Mouse (Mus musculus) fibroblast of lung, adult 2 months (primary cell): ENCODE results near the gene Gimap5.

Experiments
- DNase-seq: peaks from one replicate; pipeline ENCODE4 v3.0.0-alpha.2; 2011; ENCODE audit warnings: low read depth

Gene Gimap5

DNA sequence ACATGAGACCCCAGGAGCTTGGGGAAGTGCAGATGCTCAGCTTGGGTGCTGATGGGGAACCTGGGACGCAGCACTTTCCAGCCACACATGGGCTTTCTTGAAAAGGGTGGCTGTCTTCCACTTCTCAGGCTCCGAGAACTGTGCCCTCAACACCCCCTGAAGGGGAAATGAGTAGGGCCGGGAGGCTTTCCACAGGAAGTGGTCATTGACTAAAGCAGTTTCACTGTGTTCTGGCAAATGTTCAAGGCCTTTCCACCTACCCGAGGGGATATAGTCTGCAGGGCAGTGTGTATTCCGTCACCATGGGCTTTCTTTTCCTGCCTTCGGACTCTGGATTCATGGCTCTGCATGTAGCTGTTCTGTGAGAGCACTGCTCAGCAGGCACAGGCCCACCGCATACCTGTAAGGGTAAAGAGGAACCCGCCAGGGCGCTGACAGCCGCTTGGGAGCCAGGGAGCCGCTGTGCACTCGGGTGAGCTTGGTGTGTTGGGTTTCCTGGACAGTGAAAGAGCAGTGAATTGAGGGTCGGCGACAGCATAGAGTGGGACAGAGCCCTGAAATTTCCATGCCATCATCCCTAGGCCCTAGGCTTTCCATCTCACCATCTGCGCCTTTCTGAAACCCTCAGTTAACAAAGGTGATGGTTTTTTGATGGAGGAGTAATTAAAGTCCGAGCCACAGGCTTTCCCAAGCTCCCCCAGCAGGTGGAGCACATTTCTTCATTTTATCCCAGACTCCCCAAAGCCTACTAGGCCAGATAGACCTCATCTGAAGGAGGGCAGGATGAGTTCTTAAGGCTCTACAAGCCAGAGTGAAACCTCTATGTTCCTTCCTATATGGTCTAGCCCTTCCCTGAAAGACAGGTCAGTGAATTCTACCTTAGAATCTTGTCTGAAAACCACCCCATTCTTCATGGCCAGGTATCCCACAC, at the start of gene Gimap5:
Gimap5 (plus strand) TSS at position 239 of the 931 bp plus-strand sequence.
- peak; percentile 2 for DNase-seq

DNA sequence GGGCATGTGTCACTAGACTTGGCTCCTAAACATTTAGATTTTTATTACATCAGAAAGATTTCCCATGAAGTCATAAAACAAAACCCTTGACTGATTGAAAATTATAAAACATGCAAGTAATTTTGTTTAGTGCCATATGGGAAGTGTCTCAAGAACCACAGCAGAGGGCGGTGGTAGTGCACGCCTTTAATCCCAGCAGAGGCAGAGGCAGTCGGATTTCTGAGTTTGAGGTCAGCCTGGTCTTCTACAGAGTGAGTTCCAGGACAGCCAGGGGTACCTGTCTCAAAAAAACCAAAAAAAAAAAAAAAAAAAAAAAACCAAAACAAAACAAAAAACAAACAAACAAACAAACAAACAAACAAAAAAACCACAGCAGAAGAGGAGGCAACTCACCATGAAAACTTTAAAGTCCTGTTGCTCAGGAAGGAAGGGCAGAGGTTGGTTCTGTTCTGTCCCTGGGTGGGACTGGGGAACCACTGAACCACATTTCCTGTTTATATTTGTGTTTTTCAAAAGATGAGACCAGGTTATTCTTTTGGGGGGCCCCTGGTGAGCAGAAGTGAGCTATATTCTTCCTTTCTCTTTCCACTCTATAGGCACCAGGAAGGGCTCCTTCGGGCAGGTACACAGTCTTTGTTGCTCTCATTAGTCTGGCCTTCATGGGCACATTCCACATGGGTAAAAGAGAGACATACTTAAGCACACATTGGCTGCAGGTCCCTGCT, 49.0 kb upstream of the Gimap5 start:
- DNase-seq, result no peak

- DNase-seq, result no peak
Measured at GRCm38 (mm10) chr6:48697555-48697930, 48.5 kb upstream of the Gimap5 start.

GRCm38 (mm10) chr6:48698066-48698856, 47.7 kb upstream of the Gimap5 start:
- no peak for DNase-seq

DNA sequence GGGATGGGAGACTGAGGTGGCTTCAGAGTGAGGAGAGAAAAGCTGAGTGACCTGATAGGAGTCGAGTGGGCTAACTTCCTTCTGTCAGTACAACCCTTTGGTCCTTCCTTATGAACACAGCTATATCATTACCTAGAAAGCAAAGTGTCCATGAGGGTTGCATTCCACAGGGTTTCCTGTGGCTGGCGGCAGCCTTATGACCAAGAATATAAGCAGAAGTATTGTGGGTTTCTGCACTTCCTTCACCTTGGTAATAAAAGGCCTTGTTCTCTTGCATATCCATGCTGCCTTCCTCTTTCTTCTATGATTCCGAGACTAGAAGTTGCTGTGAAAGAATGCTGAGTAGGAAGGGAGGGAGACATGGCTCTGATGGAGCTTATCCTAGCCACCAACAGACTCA, 47.1 kb upstream of the Gimap5 start:
- no peak for DNase-seq

GRCm38 (mm10) chr6:48700251-48701075, 45.5 kb upstream of the Gimap5 start:
- no peak for DNase-seq

- no peak for DNase-seq
Measured at GRCm38 (mm10) chr6:48702146-48702545, 43.9 kb upstream of the Gimap5 start.

GRCm38 (mm10) chr6:48702601-48703000, 43.4 kb upstream of the Gimap5 start:
- DNase-seq, result no peak

GRCm38 (mm10) chr6:48704146-48704545, 41.9 kb upstream of the Gimap5 start:
- no peak for DNase-seq

DNA sequence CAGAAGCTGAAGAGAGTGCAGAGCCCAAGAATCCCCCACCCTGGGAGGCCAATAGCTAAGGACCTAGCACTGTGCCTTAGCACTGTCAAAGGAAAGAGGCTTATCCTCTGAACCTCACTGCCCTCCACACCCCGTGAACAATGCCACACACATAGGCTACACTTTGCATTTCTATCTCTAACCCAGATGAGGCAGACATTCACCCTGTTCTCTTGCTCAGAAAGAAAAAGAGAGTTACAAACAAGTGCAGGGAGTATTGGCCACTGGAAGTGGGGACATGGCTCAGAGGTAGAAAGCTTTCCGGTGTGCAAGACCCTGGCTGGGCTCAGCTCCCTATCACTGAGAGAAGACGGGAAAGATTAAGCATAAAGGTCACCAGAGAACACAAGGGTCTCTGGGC, 39.9 kb upstream of the Gimap5 start:
- DNase-seq, result no peak

DNA sequence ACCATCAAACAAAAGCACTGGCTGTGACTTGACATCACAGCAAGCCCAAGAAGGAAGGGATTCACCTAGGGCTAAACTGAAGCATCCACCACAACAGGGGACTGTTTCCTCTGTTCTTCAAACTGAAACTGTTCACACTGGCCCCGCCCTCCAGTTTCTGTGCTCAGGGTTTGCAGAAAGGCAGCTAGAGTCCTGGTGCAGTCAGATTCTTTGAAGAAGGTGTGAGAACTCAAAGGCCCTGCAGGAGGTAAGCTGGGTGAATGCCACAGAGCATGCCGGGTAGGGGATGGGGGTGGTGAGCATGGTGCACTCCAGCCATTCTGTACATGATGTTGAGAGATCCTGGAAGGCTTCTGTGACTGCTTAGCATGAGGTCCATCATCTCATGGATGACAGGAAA, 27.5 kb upstream of the Gimap5 start, which contains the start of the genes Gm28053 and Gimap7:
Gm28053 (plus strand) TSS at position 153 of the 400 bp plus-strand sequence.
Gimap7 (plus strand) TSS at position 167 of the 400 bp plus-strand sequence.
- no peak for DNase-seq

DNA sequence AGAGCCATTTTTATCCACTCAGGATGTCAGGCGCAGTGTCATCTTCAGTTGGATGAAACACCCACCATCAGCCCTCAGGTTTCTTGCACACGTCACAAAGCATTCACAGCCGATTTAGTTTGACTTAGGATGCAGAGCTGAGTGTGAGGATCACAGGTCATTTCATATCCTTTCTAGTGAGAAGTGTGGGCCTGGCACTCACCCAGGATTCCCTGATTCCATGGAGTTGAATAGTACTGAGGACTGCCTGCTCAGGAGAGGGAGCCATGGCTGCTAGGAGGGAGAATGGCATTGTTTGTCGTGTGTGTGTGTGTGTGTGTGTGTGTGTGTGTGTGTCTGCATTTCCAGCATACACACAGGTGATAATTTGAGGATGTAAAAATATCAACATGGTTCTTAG, 25.7 kb upstream of the Gimap5 start:
- no peak for DNase-seq

- no peak for DNase-seq
Measured at GRCm38 (mm10) chr6:48723468-48723867, 22.5 kb upstream of the Gimap5 start.

- no peak for DNase-seq
Measured at GRCm38 (mm10) chr6:48725476-48725875, 20.5 kb upstream of the Gimap5 start.

DNA sequence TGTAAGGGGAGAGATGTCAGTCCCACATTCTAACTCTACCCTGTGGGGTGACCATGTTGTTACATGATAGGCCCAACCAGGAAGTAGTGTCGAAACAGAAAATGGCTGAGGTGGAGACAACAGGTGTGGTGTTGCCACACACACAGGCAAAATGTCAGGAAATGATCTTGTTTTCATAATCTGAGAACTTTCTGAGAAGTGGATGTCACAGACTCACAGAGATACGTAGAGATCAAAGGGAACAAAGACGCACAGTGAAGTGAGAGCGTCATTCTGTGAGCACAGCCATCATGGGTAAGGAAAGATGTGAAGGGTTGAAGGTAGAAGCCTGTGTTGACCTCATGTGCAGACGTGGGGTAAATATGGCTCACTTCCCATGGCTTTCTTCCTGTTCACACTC, 18.2 kb upstream of the Gimap5 start:
- no peak for DNase-seq

DNA sequence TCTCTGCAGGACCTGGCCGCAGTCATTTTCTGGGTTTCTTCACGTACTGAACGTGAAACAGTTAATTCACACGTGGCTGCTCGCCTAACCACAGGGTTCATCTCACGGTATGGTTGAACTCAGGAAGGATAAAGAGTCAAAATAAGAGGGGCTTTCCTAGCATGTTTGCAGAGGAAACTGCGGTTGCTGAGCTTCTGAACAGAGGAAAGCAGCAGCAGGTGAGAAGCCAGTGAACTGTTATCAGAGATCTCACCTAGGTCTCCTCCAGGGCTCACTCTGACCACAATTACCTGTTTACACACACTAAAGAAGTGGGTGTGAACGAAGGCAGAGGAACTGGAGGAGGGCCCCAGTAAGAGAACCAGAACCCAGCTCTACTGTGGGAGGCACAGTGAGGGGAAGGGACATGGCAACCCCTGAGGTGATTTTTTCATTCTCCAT, 13.1 kb upstream of the Gimap5 start:
- DNase-seq, result no peak

- no peak for DNase-seq
Measured at GRCm38 (mm10) chr6:48733660-48734059, 12.3 kb upstream of the Gimap5 start.

DNA sequence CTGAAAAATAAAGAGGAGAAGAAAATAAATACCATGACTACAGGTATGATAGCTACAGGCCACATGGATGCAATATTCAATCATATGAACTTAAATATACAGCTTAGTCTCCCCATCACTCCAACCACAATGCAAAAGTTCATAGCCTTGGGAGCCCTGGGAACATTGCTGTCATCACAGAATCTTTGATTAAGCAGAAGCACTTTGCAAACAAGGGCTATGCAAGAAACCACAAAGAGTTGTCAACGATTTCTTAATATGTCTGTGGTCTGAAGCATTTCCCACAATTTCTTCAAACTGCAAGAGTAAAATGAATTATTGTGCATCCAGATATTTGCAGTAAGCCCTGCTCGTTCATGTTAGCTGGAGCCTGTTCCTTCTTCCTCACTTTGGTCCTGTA, 8.9 kb upstream of the Gimap5 start:
- DNase-seq, result no peak

GRCm38 (mm10) chr6:48737688-48738087, 8.3 kb upstream of the Gimap5 start:
- no peak for DNase-seq

- no peak for DNase-seq
Measured at GRCm38 (mm10) chr6:48738961-48739779, 6.8 kb upstream of the Gimap5 start, which contains the start of gene Gimap1. Gimap1 (plus strand) TSS chr6:48739054.

GRCm38 (mm10) chr6:48739780-48740055, 6.3 kb upstream of the Gimap5 start:
- DNase-seq, result no peak
